Mouse (Mus musculus) cortical plate, adult 2 months (tissue): ENCODE results near the gene Abi3. TPM values are rescaled to one million over a fixed set of nuclear protein-coding genes. Genes with fewer than 3 reads are reported as not detected.

Experiments
- H3K27ac ChIP-seq: fragments of 200-500 bp; 2 replicates; pipeline ENCODE4 v1.5.1; 2012; ENCODE audit warnings: low read length, control low read depth, inconsistent platforms; ENCODE audit not compliant: insufficient read depth
- H3K4me1 ChIP-seq: fragments of 200-500 bp; 2 replicates; pipeline ENCODE4 v1.6.1; 2011; ENCODE audit warnings: low read length; ENCODE audit not compliant: control insufficient read depth, insufficient read depth
- H3K4me3 ChIP-seq: fragments of 200-500 bp; 2 replicates; pipeline ENCODE4 v1.5.1; 2011; ENCODE audit warnings: mild to moderate bottlenecking, low read length, control low read depth; ENCODE audit not compliant: insufficient read depth
- CTCF ChIP-seq: fragments of 200-500 bp; IDR thresholded peaks from 2 replicates; pipeline ENCODE4 v1.5.1; 2011; ENCODE audit warnings: mild to moderate bottlenecking, control low read depth, low read length; ENCODE audit not compliant: insufficient read depth; ENCODE audit errors: extremely low read depth
- POLR2A ChIP-seq: fragments of 200-500 bp; IDR thresholded peaks from 2 replicates; pipeline ENCODE4 v1.6.1; 2011; ENCODE audit warnings: mild to moderate bottlenecking, low read length, control low read depth; ENCODE audit not compliant: insufficient read depth; ENCODE audit errors: extremely low read depth
- polyA plus RNA-seq: library from polyadenylated mRNA; depleted of rRNA; stranded (reverse); fragments of >200 nt; gene quantifications from 2 replicates; pipeline ENCODE4 v1.2.3, GENCODE M21; 2012

Gene Abi3
- polyA plus RNA-seq, 1 experiment = 11.8 TPM

DNA sequence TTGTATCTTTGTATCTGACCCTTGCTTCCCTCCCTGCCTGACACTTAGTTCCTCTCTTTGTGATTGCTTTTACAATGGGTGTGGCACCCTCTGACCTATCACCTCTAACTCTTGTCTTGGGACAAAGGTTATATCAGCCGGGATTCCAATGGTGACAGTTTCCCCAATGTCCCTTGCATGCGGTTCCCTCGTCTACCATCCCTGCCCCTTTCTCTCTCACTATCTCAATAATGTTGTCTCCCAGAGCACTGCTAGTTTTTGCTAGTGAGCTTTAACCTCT lies 15.2 kb downstream of the Abi3 start:
- TF ChIP-seq CTCF (no peak), POLR2A (no peak)
- Histone ChIP-seq H3K4me3 (no peak overlapping the region), H3K4me1 (no peaks in the 10 kb centered on the region), H3K27ac (no peak overlapping the region)

DNA sequence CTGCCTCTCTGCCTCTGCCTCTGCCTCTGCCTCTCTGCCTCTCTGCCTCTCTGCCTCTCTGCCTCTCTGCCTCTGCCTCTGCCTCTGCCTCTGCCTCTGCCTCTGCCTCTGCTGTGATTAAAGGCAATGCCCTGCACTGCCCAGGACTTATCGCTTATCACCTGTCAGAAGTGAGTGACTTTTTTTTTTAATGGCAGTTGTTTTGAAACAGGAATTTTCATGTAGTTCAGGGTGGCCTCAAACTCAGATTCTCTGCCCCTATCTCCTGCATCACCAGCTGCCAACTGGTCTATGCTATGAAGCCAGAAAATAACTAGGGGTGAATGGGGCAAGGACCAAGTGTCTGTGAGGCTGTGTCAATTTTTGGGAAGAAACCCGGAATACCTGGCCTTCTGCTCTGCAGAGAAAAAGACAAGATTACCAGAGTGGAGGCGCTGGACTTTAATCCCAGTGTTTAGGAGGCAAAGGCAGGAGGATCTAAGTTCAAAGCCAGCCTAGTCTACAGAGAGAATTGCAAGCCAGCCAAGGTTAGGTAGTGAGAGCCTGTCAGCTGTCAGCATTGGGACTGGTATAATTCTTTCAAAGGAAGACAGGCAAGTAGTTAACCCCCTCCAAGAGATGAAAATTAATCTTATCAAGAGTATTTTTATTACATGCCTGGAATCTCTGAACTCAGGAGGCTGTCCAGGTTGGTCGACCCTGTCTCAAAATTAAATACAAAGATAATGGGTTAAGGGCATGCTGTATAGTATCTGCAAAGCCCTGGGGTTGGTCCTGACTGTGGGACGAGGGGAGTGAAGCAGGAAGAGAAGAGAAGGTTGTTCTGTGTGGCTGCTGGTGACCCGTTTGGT lies 15.7 kb downstream of the Abi3 start:
- no peak for TF ChIP-seq POLR2A
- no peak for TF ChIP-seq CTCF
- H3K4me1 ChIP-seq = no peaks in the 10 kb centered on the region

DNA sequence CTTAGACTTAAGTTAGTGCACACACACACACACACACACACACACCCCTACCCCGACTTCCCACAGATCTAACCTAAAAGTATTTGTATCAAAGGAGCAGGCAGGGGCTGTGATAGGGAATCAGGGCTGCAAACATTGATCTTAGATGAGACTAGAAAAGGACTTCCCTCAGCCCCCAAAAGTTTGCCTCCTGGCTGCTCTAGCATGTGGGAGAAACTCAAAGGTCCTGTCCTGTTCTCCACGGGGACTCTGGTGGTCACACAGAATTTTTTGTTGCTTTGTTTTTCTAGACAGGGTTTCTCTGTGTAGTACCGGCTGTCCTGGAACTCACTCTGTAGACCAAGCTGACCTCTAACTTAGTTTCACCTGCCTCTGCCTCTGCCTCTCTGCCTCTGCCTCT lies 16.7 kb downstream of the Abi3 start:
- Histone ChIP-seq H3K4me3 (peak overlapping the region; percentile 98; the same call in 1 of the 2 replicates), H3K4me1 (no peaks in the 10 kb centered on the region), H3K27ac (no peak overlapping the region)
- TF ChIP-seq POLR2A = no peak
- TF ChIP-seq CTCF = no peak

More for the DNA sequence above, 15.7 kb downstream of the Abi3 start:
- Histone ChIP-seq H3K27ac (no peak overlapping the region), H3K4me3 (no peak overlapping the region)

DNA sequence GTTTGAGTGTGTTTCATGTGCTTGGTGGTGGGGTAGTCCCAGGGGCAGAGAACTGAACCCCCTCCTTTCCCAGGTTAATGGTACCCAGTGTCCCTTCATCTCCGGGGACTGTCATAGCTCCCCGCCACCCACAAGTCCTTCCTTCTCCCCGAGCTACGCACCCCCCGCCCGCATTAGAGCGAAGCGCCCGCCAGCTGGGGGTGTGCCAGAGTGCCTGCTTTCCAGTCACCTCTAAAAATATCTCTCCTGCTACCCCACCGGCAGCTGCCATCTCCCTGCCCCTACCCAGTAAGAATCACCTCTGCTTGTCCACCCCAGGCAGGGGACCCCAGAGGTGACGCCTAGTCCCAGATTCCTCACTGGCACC lies 17.4 kb downstream of the Abi3 start:
- peak overlapping the region; percentile 76; the same call in 1 of the 2 replicates for H3K27ac ChIP-seq

GRCm38 (mm10) chr11:95824071-95824876 lies 18.0 kb downstream of the Abi3 start, which contains the start of gene Phospho1:
Gene Phospho1, plus strand, starts transcription at chr11:95824499.
- TF ChIP-seq CTCF = no peak
- peak; percentile 37; the same call in 1 of the 2 replicates for TF ChIP-seq POLR2A
- peak within 1 kb of the TSS; percentile 98 for H3K4me3 ChIP-seq
- H3K4me1 ChIP-seq = no peaks in the 10 kb centered on the region
- peak within 1 kb of the TSS; percentile 76; the same call in 1 of the 2 replicates for H3K27ac ChIP-seq

More for the DNA sequence above, 17.4 kb downstream of the Abi3 start:
- Histone ChIP-seq H3K4me3 (peak overlapping the region; percentile 98), H3K4me1 (no peaks in the 10 kb centered on the region)
- TF ChIP-seq POLR2A = no peak
- TF ChIP-seq CTCF = no peak

DNA sequence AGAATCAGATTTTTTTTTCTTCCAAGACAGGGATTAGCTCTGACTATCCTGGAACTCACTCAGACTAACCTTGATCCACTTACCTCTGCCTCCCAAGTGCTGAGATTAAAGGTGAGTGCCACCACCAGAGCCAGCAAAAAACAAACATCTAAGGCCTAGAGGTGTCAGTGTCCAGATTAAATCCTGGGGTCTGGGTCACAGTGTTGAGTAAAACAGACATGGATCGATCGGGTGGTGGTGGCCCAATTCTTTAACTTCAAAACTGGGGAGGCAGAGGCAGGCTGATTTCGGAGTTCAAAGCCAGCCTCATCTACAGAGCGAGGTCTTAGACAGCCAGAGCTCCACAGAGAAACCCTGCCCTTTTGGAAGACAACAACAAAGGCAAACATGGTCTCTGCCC lies 19.8 kb downstream of the Abi3 start:
- no peak for TF ChIP-seq POLR2A
- TF ChIP-seq CTCF = no peak
- Histone ChIP-seq H3K4me3 (no peak overlapping the region), H3K4me1 (no peaks in the 10 kb centered on the region), H3K27ac (no peak overlapping the region)

- no peak overlapping the region for H3K27ac ChIP-seq
- TF ChIP-seq CTCF (no peak), POLR2A (no peak)
- H3K4me1 ChIP-seq = no peaks in the 10 kb centered on the region
- H3K4me3 ChIP-seq = no peak overlapping the region
Observed at GRCm38 (mm10) chr11:95821511-95821910, 20.8 kb downstream of the Abi3 start.

- Histone ChIP-seq H3K27ac (no peak overlapping the region), H3K4me1 (no peaks in the 10 kb centered on the region), H3K4me3 (no peak overlapping the region)
- TF ChIP-seq CTCF (no peak), POLR2A (no peak)
Observed at GRCm38 (mm10) chr11:95819138-95819537, 23.1 kb downstream of the Abi3 start.

DNA sequence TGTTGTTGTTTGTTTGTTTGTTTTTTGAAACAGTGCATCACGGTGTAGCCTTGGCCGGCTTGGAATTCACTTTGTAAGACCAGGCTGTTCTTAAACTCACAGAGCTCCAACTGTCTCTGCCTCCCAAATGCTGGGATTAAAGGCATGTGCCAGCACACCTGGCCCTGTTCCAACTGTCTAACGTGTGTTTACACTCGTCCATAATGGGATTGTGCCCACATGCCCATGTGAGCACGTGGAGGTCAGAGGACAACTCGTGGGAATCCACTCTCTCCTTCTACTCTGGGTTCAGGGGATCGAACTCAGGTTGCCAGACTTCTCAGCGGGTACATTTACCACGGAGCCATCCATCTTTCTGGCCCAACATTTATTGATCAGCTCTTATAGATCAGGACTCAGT lies 26.9 kb downstream of the Abi3 start:
- Histone ChIP-seq H3K4me1 (no peaks in the 10 kb centered on the region), H3K4me3 (no peak overlapping the region), H3K27ac (no peak overlapping the region)
- TF ChIP-seq CTCF (no peak), POLR2A (no peak)
